Mouse (Mus musculus) intestine, embryonic 15.5 days (tissue): ENCODE results near the gene Tsg101. TPM values are rescaled to one million over a fixed set of nuclear protein-coding genes. Genes with fewer than 3 reads are reported as not detected.
A peak's percentile ranks its signal among the peaks of the same experiment; 100 is the strongest.
"Not testable (repeated sequence)": the region's sequence is repeated elsewhere in the genome, so short reads cannot be mapped to it uniquely, and the experiment has no call there.

Source experiments
- ATAC-seq: fragments of 200-750 bp; cut with Nextera tagmentation; 2 replicates; pipeline ENCODE4 v1.8.0; 2017; ENCODE audit warnings: moderate TSS enrichment, moderate library complexity
- H3K27ac ChIP-seq: fragments of 300-500 bp; sonication (generic); 2 replicates; pipeline ENCODE4 v1.5.1; 2015; ENCODE audit warnings: mild to moderate bottlenecking, inconsistent platforms
- H3K27me3 ChIP-seq: fragments of 300-500 bp; sonication (generic); replicated peaks from 2 replicates; pipeline ENCODE4 v1.6.1; 2015; ENCODE audit warnings: inconsistent platforms
- H3K36me3 ChIP-seq: fragments of 300-500 bp; sonication (generic); 2 replicates; pipeline ENCODE4 v1.6.1; 2015; ENCODE audit warnings: inconsistent platforms
- H3K4me1 ChIP-seq: fragments of 300-500 bp; sonication (generic); replicated peaks from 2 replicates; pipeline ENCODE4 v1.6.1; 2015; ENCODE audit warnings: inconsistent platforms
- H3K4me2 ChIP-seq: fragments of 300-500 bp; sonication (generic); replicated peaks from 2 replicates; pipeline ENCODE4 v1.6.1; 2015; ENCODE audit warnings: mild to moderate bottlenecking, inconsistent platforms
- H3K4me3 ChIP-seq: fragments of 300-500 bp; sonication (generic); replicated peaks from 2 replicates; pipeline ENCODE4 v1.5.1; 2015; ENCODE audit warnings: inconsistent platforms
- H3K9ac ChIP-seq: fragments of 300-500 bp; sonication (generic); 2 replicates; pipeline ENCODE4 v1.6.1; 2015; ENCODE audit warnings: inconsistent platforms
- H3K9me3 ChIP-seq: fragments of 300-500 bp; sonication (generic); 2 replicates; pipeline ENCODE4 v1.6.1; 2016; ENCODE audit warnings: inconsistent platforms
- WGBS: fragments of 180-500 bp; shearing (Covaris S2); methylation state at CpG from one replicate; pipeline ENCODE4 v1.1.7; 2015; 5-methylcytosine and 5-hydroxymethylcytosine counted together
- polyA plus RNA-seq: library from polyadenylated mRNA; unstranded; fragments of >200 nt; fragmentation: Nextera tagmentation; extraction: Ambion mirVana; gene quantifications from 2 replicates; pipeline ENCODE4 v1.2.1, GENCODE M21; 2015

The Tsg101 gene
- polyA plus RNA-seq, 1 experiment from 2014 or later: 145 TPM

- Histone ChIP-seq H3K36me3 (no peaks in the 10 kb centered on the region), H3K4me1 (peaks cover 7% of the 10 kb centered on the region; the same call in 1 of the 2 replicates), H3K4me3 (no peak overlapping the region), H3K9ac (no peak overlapping the region), H3K27ac (no peak overlapping the region), H3K4me2 (no peak overlapping the region), H3K9me3 (no peaks in the 10 kb centered on the region), H3K27me3 (no peaks in the 10 kb centered on the region)
- ATAC-seq: no peak
- WGBS: 66% methylated on average over 4 of the region's 4 CpGs
Observed at GRCm38 (mm10) chr7:46922075-46922474, 2.3 kb upstream of the Tsg101 start.

- Histone ChIP-seq H3K4me1 (peaks cover 7% of the 10 kb centered on the region; the same call in 1 of the 2 replicates), H3K36me3 (no peaks in the 10 kb centered on the region), H3K27ac (no peak overlapping the region), H3K27me3 (no peaks in the 10 kb centered on the region), H3K9me3 (no peaks in the 10 kb centered on the region), H3K4me2 (peak overlapping the region; percentile 56), H3K4me3 (peak overlapping the region; percentile 87), H3K9ac (peak overlapping the region; percentile 93)
- no peak for ATAC-seq
- WGBS: 12% methylated on average over 13 of the region's 13 CpGs
Observed at GRCm38 (mm10) chr7:46918678-46919371, 944 bp downstream of the Tsg101 start.

- no peak overlapping the region for H3K27ac ChIP-seq
- no peak for ATAC-seq
- no peak overlapping the region for H3K4me2 ChIP-seq
- WGBS: 88% methylated on average over 3 of the region's 3 CpGs
- H3K9me3 ChIP-seq: no peaks in the 10 kb centered on the region
- peaks cover 7% of the 10 kb centered on the region; the same call in 1 of the 2 replicates for H3K4me1 ChIP-seq
- H3K4me3 ChIP-seq: no peak overlapping the region
- H3K36me3 ChIP-seq: peaks cover 8% of the 10 kb centered on the region; the same call in 1 of the 2 replicates
- no peaks in the 10 kb centered on the region for H3K27me3 ChIP-seq
- no peak overlapping the region for H3K9ac ChIP-seq
Observed at GRCm38 (mm10) chr7:46916376-46916775, 3.4 kb downstream of the Tsg101 start.

- Histone ChIP-seq H3K27me3 (no peaks in the 10 kb centered on the region), H3K27ac (no peak overlapping the region), H3K4me2 (no peak overlapping the region), H3K4me1 (no peaks in the 10 kb centered on the region), H3K36me3 (peaks cover 21% of the 10 kb centered on the region), H3K9ac (no peak overlapping the region), H3K4me3 (no peak overlapping the region), H3K9me3 (no peaks in the 10 kb centered on the region)
- 94% methylated on average over 3 of the region's 3 CpGs for WGBS
- ATAC-seq: no peak
Observed at GRCm38 (mm10) chr7:46911250-46911649, 8.5 kb downstream of the Tsg101 start.

GRCm38 (mm10) chr7:46899343-46899742 is 20.4 kb downstream of the Tsg101 start:
- Histone ChIP-seq H3K4me1 (no peaks in the 10 kb centered on the region), H3K4me2 (no peak overlapping the region), H3K9me3 (no peaks in the 10 kb centered on the region), H3K9ac (no peak overlapping the region), H3K4me3 (no peak overlapping the region), H3K36me3 (peaks cover 11% of the 10 kb centered on the region), H3K27me3 (no peaks in the 10 kb centered on the region), H3K27ac (no peak overlapping the region)
- 84% methylated on average over 3 of the region's 3 CpGs for WGBS
- ATAC-seq: no peak

GRCm38 (mm10) chr7:46895511-46895910 is 24.3 kb downstream of the Tsg101 start:
- Histone ChIP-seq H3K4me2 (no peak overlapping the region), H3K4me3 (no peak overlapping the region), H3K36me3 (peaks cover 25% of the 10 kb centered on the region), H3K27me3 (no peaks in the 10 kb centered on the region), H3K4me1 (no peaks in the 10 kb centered on the region), H3K9ac (no peak overlapping the region), H3K27ac (no peak overlapping the region), H3K9me3 (no peaks in the 10 kb centered on the region)
- no peak for ATAC-seq
- 93% methylated on average over 3 of the region's 3 CpGs for WGBS

GRCm38 (mm10) chr7:46883304-46883703 is 36.5 kb downstream of the Tsg101 start:
- 83% methylated on average over 3 of the region's 3 CpGs for WGBS
- H3K27me3 ChIP-seq: no peaks in the 10 kb centered on the region
- H3K4me2 ChIP-seq: no peak overlapping the region
- H3K27ac ChIP-seq: no peak overlapping the region
- no peaks in the 10 kb centered on the region for H3K4me1 ChIP-seq
- H3K36me3 ChIP-seq: peaks cover 6% of the 10 kb centered on the region
- no peak for ATAC-seq
- no peak overlapping the region for H3K4me3 ChIP-seq
- no peaks in the 10 kb centered on the region for H3K9me3 ChIP-seq
- no peak overlapping the region for H3K9ac ChIP-seq

- not testable (repeated sequence) for H3K9ac ChIP-seq, H3K4me1 ChIP-seq, H3K4me3 ChIP-seq, H3K9me3 ChIP-seq, H3K4me2 ChIP-seq, H3K27ac ChIP-seq, H3K27me3 ChIP-seq, H3K36me3 ChIP-seq, ATAC-seq
- 78% methylated on average over 8 of the region's 8 CpGs for WGBS
Observed at GRCm38 (mm10) chr7:46881941-46882340, 37.8 kb downstream of the Tsg101 start.

- Histone ChIP-seq H3K27ac (no peak overlapping the region), H3K4me2 (no peak overlapping the region), H3K36me3 (no peaks in the 10 kb centered on the region), H3K4me3 (no peak overlapping the region), H3K4me1 (no peaks in the 10 kb centered on the region), H3K9ac (no peak overlapping the region), H3K9me3 (no peaks in the 10 kb centered on the region), H3K27me3 (no peaks in the 10 kb centered on the region)
- 82% methylated on average over 2 of the region's 2 CpGs for WGBS
- ATAC-seq: no peak
Observed at GRCm38 (mm10) chr7:46880992-46881391, 38.8 kb downstream of the Tsg101 start.

- Histone ChIP-seq H3K4me1 (no peaks in the 10 kb centered on the region), H3K4me3 (no peak overlapping the region), H3K27ac (no peak overlapping the region), H3K4me2 (no peak overlapping the region), H3K9me3 (no peaks in the 10 kb centered on the region), H3K36me3 (no peaks in the 10 kb centered on the region), H3K27me3 (no peaks in the 10 kb centered on the region), H3K9ac (no peak overlapping the region)
- no peak for ATAC-seq
- WGBS: 89% methylated on average over 5 of the region's 5 CpGs
Observed at GRCm38 (mm10) chr7:46879851-46880250, 39.9 kb downstream of the Tsg101 start.

- H3K4me1 ChIP-seq: no peaks in the 10 kb centered on the region
- no peak for ATAC-seq
- no peak overlapping the region for H3K4me2 ChIP-seq
- no peak overlapping the region for H3K4me3 ChIP-seq
- no peaks in the 10 kb centered on the region for H3K9me3 ChIP-seq
- WGBS: 75% methylated on average over 6 of the region's 6 CpGs
- H3K36me3 ChIP-seq: no peaks in the 10 kb centered on the region
- H3K27ac ChIP-seq: no peak overlapping the region
- H3K9ac ChIP-seq: no peak overlapping the region
- H3K27me3 ChIP-seq: no peaks in the 10 kb centered on the region
Observed at GRCm38 (mm10) chr7:46877255-46877654, 42.5 kb downstream of the Tsg101 start.

GRCm38 (mm10) chr7:46876841-46877240 is 42.9 kb downstream of the Tsg101 start:
- 70% methylated on average over 4 of the region's 4 CpGs for whole genome bisulfite sequencing
- ATAC-seq: no peak
- no peaks in the 10 kb centered on the region for H3K36me3 ChIP-seq
- H3K9ac ChIP-seq: no peak overlapping the region
- no peak overlapping the region for H3K4me2 ChIP-seq
- H3K9me3 ChIP-seq: no peaks in the 10 kb centered on the region
- no peaks in the 10 kb centered on the region for H3K4me1 ChIP-seq
- H3K27me3 ChIP-seq: no peaks in the 10 kb centered on the region
- no peak overlapping the region for H3K4me3 ChIP-seq
- H3K27ac ChIP-seq: no peak overlapping the region

GRCm38 (mm10) chr7:46871988-46872387 is 47.8 kb downstream of the Tsg101 start:
- 67% methylated on average over 4 of the region's 4 CpGs for WGBS
- Histone ChIP-seq H3K9ac (no peak overlapping the region), H3K27me3 (no peaks in the 10 kb centered on the region)

More at GRCm38 (mm10) chr7:46871988-46872387, 47.8 kb downstream of the Tsg101 start:
- Histone ChIP-seq H3K9me3 (no peaks in the 10 kb centered on the region), H3K36me3 (no peaks in the 10 kb centered on the region), H3K4me1 (no peaks in the 10 kb centered on the region), H3K27ac (no peak overlapping the region), H3K4me3 (no peak overlapping the region), H3K4me2 (no peak overlapping the region)
- no peak for ATAC-seq
